9 mouse cellular contexts compared by ENCODE assay signal in genomic region chr2:30393370-30393656, GRCm38 (mm10). TPM values are rescaled to one million over a fixed set of nuclear protein-coding genes. Genes with fewer than 3 reads are reported as not detected.
A peak's percentile ranks its signal among the peaks of the same experiment; 100 is the strongest.
DNase-seq lines count a peak whose midpoint lies in the region; ATAC-seq and TF ChIP-seq lines count a peak whose summit lies in the region.
"Had no signal": no experiment of that assay in that cellular context is flagged by ENCODE, and none has a peak within 500 bp of the region (broad histone marks: within the 10 kb centered on the region; RNA-seq: fewer than 3 reads in every experiment).

No protein-coding gene starts in this region.

- no peaks in the 10 kb centered on the region for H3K9me3 ChIP-seq in heart, embryonic 14.5 days (ENCODE audit: control insufficient read depth, low read length)
- H3K9me3 ChIP-seq in G1E (replicated peaks) = no peaks in the 10 kb centered on the region
- H3K9me3 ChIP-seq in hindbrain, embryonic 11.5 days (ENCODE audit: control insufficient read depth, low read length) = no peaks in the 10 kb centered on the region
- H3K9me3 ChIP-seq in midbrain, embryonic 10.5 days (replicated peaks) = no peaks in the 10 kb centered on the region

- H3K27me3 ChIP-seq in heart, embryonic 14.5 days (ENCODE audit: control insufficient read depth, insufficient read depth, low read length) = no peaks in the 10 kb centered on the region
- no peaks in the 10 kb centered on the region for H3K27me3 ChIP-seq in G1E (ENCODE audit: insufficient read depth, low read length)
- H3K27me3 ChIP-seq in hindbrain, embryonic 11.5 days (ENCODE audit: control insufficient read depth, insufficient read depth, low read length) = no peaks in the 10 kb centered on the region
- H3K27me3 ChIP-seq in midbrain, embryonic 10.5 days (ENCODE audit: low read depth, poor library complexity, severe bottlenecking) = peaks cover 28% of the 10 kb centered on the region
- H3K27me3 ChIP-seq: Patski had no signal

- peaks cover 35% of the 10 kb centered on the region for H3K36me3 ChIP-seq in heart, embryonic 14.5 days (ENCODE audit: control insufficient read depth, insufficient read depth, low read length)
- H3K36me3 ChIP-seq in G1E (replicated peaks) = peaks cover 52% of the 10 kb centered on the region
- H3K36me3 ChIP-seq in hindbrain, embryonic 11.5 days (ENCODE audit: control insufficient read depth, insufficient read depth, low read length) = 0 out of 2 replicates have a peak, but pooled peaks cover 4% of the 10 kb centered on the region
- H3K36me3 ChIP-seq in midbrain, embryonic 10.5 days = peaks cover 43% of the 10 kb centered on the region

- peak overlapping the region; percentile 88 to 91 for H3K4me3 ChIP-seq in heart, embryonic 14.5 days (ENCODE audit: control insufficient read depth in 1 of 2, insufficient read depth in 1 of 2, low read depth in 1 of 2, low read length in 2 of 2)
- peak overlapping the region; percentile 88 for H3K4me3 ChIP-seq in G1E (ENCODE audit: low read depth, low read length)
- H3K4me3 ChIP-seq in hindbrain, embryonic 11.5 days (ENCODE audit: low read depth, low read length) = peak overlapping the region; percentile 70
- peak overlapping the region; percentile 91 for H3K4me3 ChIP-seq in midbrain, embryonic 10.5 days

- TF ChIP-seq CTCF in G1E (IDR thresholded peaks at IDR 0.05; ENCODE audit: low read depth, low read length) = no peak

- H3K4me2 ChIP-seq in heart, embryonic 14.5 days (ENCODE audit: low read length) = peak overlapping the region; percentile 92
- peak overlapping the region; percentile 97 for H3K4me2 ChIP-seq in hindbrain, embryonic 11.5 days (replicated peaks; ENCODE audit: low read depth, low read length)

- 32% methylated on average over 1 of the region's 1 CpGs for WGBS in heart, embryonic 14.5 days
- WGBS in hindbrain, embryonic 11.5 days = 86% methylated on average over 1 of the region's 1 CpGs
- 71% methylated on average over 1 of the region's 1 CpGs for WGBS in midbrain, embryonic 10.5 days

- DNase-seq in heart, adult 18-20 months = no peak
- DNase-seq in G1E (ENCODE audit: low spot score) = no peak
- DNase-seq in hindbrain, embryonic 11.5 days (ENCODE audit: low spot score) = no peak
- DNase-seq in midbrain, embryonic 10.5 days (ENCODE audit: low spot score) = no peak
- DNase-seq in layer of hippocampus, adult 18-20 months (ENCODE audit: low spot score in 2 of 2) = no peak
- DNase-seq in urinary bladder, postnatal 25 days (ENCODE audit: low spot score) = no peak
- DNase-seq in layer of hippocampus, adult 9-10 months (ENCODE audit: low spot score) = no peak

- peaks cover 5 to 14% of the 10 kb centered on the region in 2 experiments for H3K4me1 ChIP-seq in heart, embryonic 14.5 days (ENCODE audit: control insufficient read depth in 2 of 2, insufficient read depth in 2 of 2, low read length in 2 of 2)
- H3K4me1 ChIP-seq in G1E (ENCODE audit: insufficient read depth, low read depth, low read length) = peaks cover 74% of the 10 kb centered on the region
- H3K4me1 ChIP-seq in hindbrain, embryonic 11.5 days (replicated peaks; ENCODE audit: control insufficient read depth, insufficient read depth, low read length) = no peaks in the 10 kb centered on the region; the same call in none of the 2 replicates
- H3K4me1 ChIP-seq in midbrain, embryonic 10.5 days = peaks cover 48% of the 10 kb centered on the region

- no peak for ATAC-seq in heart, embryonic 14.5 days (ENCODE audit: insufficient number of reproducible peaks, insufficient read depth, low FRiP score, low read depth)
- no peak for ATAC-seq in G1E (ENCODE audit: extremely low read depth, insufficient number of reproducible peaks, low FRiP score, poor library complexity, severe bottlenecking)
- no peak for ATAC-seq in hindbrain, embryonic 11.5 days (ENCODE audit: low FRiP score)

- peak overlapping the region; percentile 77 to 89; a peak in 2 of 4 replicates for H3K27ac ChIP-seq in heart, embryonic 14.5 days (replicated peaks in 1 of 2; ENCODE audit: control insufficient read depth in 1 of 2, insufficient read depth in 1 of 2, low read depth in 2 of 2, low read length in 2 of 2)
- peak overlapping the region; percentile 81; the same call in 1 of the 2 replicates for H3K27ac ChIP-seq in hindbrain, embryonic 11.5 days (ENCODE audit: low read depth, low read length)
- peak overlapping the region; percentile 90 for H3K27ac ChIP-seq in midbrain, embryonic 10.5 days (replicated peaks)

- H3K9ac ChIP-seq in heart, embryonic 14.5 days (ENCODE audit: low read length) = peak overlapping the region; percentile 83
- H3K9ac ChIP-seq in hindbrain, embryonic 11.5 days (ENCODE audit: low read depth, low read length) = peak overlapping the region; percentile 64

RNA-seq across cellular contexts. Expression of gene Dolpp1, which starts 1.3 kb away (rescaled TPM):
- 16.8 and 20.8 TPM in 2 replicates for polyA plus RNA-seq in heart, embryonic 14.5 days (2014; fragmentation: Nextera tagmentation; extraction: Ambion mirVana)
- 1 to 10 TPM; 6.4 to 7.8 TPM for total RNA-seq in heart, adult 18-20 months (2021)
- total RNA-seq in G1E (2014; fragmentation: Nextera tagmentation) = 16.0 and 17.3 TPM in 2 replicates
- total RNA-seq in G1E (2017) = 23.2 and 25.0 TPM in 2 replicates
- polyA plus RNA-seq in G1E (2012) = 25.8 and 28.0 TPM in 2 replicates
- 41.9 and 44.5 TPM in 2 replicates for polyA plus RNA-seq in hindbrain, embryonic 11.5 days (2014; fragmentation: Nextera tagmentation; extraction: Ambion mirVana)
- polyA plus RNA-seq in midbrain, embryonic 10.5 days (2016; fragmentation: Nextera tagmentation; extraction: Ambion mirVana) = 53.2 and 62.7 TPM in 2 replicates
- total RNA-seq in layer of hippocampus, adult 18-20 months (2021) = 10 to 100 TPM; 21.9 to 26.3 TPM

RNA-seq across cellular contexts. Expression of gene Crat, which starts 22.3 kb away (rescaled TPM):
- polyA plus RNA-seq in heart, embryonic 14.5 days (2014; fragmentation: Nextera tagmentation; extraction: Ambion mirVana) = 127 and 135 TPM in 2 replicates
- 100 to 1,000 TPM; 507 to 509 TPM for total RNA-seq in heart, adult 18-20 months (2021)
- total RNA-seq in G1E (2014; fragmentation: Nextera tagmentation) = 28.6 and 44.4 TPM in 2 replicates
- total RNA-seq in G1E (2017) = 16.1 and 17.2 TPM in 2 replicates
- 34.2 and 43.2 TPM in 2 replicates for polyA plus RNA-seq in G1E (2012)
- polyA plus RNA-seq in hindbrain, embryonic 11.5 days (2014; fragmentation: Nextera tagmentation; extraction: Ambion mirVana) = 21.5 and 27.5 TPM in 2 replicates
- polyA plus RNA-seq in midbrain, embryonic 10.5 days (2016; fragmentation: Nextera tagmentation; extraction: Ambion mirVana) = 22.5 and 23.7 TPM in 2 replicates
- 10 to 100 TPM; 45.9 to 55.6 TPM for total RNA-seq in layer of hippocampus, adult 18-20 months (2021)

RNA-seq across cellular contexts. Expression of gene Ptpa, which starts 22.5 kb away (rescaled TPM):
- polyA plus RNA-seq in heart, embryonic 14.5 days (2014; fragmentation: Nextera tagmentation; extraction: Ambion mirVana) = 42.0 and 61.2 TPM in 2 replicates
- 10 to 100 TPM; 81.6 to 96.7 TPM for total RNA-seq in heart, adult 18-20 months (2021)
- total RNA-seq in G1E (2014; fragmentation: Nextera tagmentation) (87.0 and 106 TPM in 2 replicates), G1E (2017) (74.1 and 81.5 TPM in 2 replicates)
- 502 and 583 TPM in 2 replicates for polyA plus RNA-seq in G1E (2012)
- 55.4 and 62.8 TPM in 2 replicates for polyA plus RNA-seq in hindbrain, embryonic 11.5 days (2014; fragmentation: Nextera tagmentation; extraction: Ambion mirVana)
- 151 and 152 TPM in 2 replicates for polyA plus RNA-seq in midbrain, embryonic 10.5 days (2016; fragmentation: Nextera tagmentation; extraction: Ambion mirVana)
- total RNA-seq in layer of hippocampus, adult 18-20 months (2021) = 100 to 1,000 TPM; 170 to 176 TPM

RNA-seq across cellular contexts. Expression of gene Miga2, which starts 29.3 kb away (rescaled TPM):
- 28.3 and 31.6 TPM in 2 replicates for polyA plus RNA-seq in heart, embryonic 14.5 days (2014; fragmentation: Nextera tagmentation; extraction: Ambion mirVana)
- 10 to 100 TPM; 83.0 to 85.6 TPM for total RNA-seq in heart, adult 18-20 months (2021)
- 9.5 and 12.0 TPM in 2 replicates for total RNA-seq in G1E (2014; fragmentation: Nextera tagmentation)
- total RNA-seq in G1E (2017) = 9.2 and 13.5 TPM in 2 replicates
- 8.1 and 9.0 TPM in 2 replicates for polyA plus RNA-seq in G1E (2012)
- polyA plus RNA-seq in hindbrain, embryonic 11.5 days (2014; fragmentation: Nextera tagmentation; extraction: Ambion mirVana) = 13.9 and 18.6 TPM in 2 replicates
- polyA plus RNA-seq in midbrain, embryonic 10.5 days (2016; fragmentation: Nextera tagmentation; extraction: Ambion mirVana) = 27.8 and 29.6 TPM in 2 replicates
- total RNA-seq in layer of hippocampus, adult 18-20 months (2021) = 100 to 1,000 TPM; 105 to 111 TPM

RNA-seq across cellular contexts. Expression of gene Sh3glb2, which starts 34.2 kb away (rescaled TPM):
- polyA plus RNA-seq in heart, embryonic 14.5 days (2014; fragmentation: Nextera tagmentation; extraction: Ambion mirVana) = 94.6 and 97.3 TPM in 2 replicates
- total RNA-seq in heart, adult 18-20 months (2021) = 10 to 100 TPM; 34.6 to 42.9 TPM
- total RNA-seq in G1E (2014; fragmentation: Nextera tagmentation) (20.8 and 24.8 TPM in 2 replicates), G1E (2017) (31.3 and 47.2 TPM in 2 replicates)
- polyA plus RNA-seq in G1E (2012) = 23.3 and 24.9 TPM in 2 replicates
- 42.6 and 48.5 TPM in 2 replicates for polyA plus RNA-seq in hindbrain, embryonic 11.5 days (2014; fragmentation: Nextera tagmentation; extraction: Ambion mirVana)
- polyA plus RNA-seq in midbrain, embryonic 10.5 days (2016; fragmentation: Nextera tagmentation; extraction: Ambion mirVana) = 70.7 and 84.7 TPM in 2 replicates
- 100 to 1,000 TPM; 274 to 286 TPM for total RNA-seq in layer of hippocampus, adult 18-20 months (2021)
